Mouse (Mus musculus) heart, adult 2 months (tissue): ENCODE measurements around the gene Wars2. TPM values are rescaled to one million over a fixed set of nuclear protein-coding genes. Genes with fewer than 3 reads are reported as not detected.

ENCODE experiments used
- DNase-seq, 2 experiments: peaks; one replicate each; pipeline ENCODE4 v3.0.0; 2021
- H3K27ac ChIP-seq: fragments of 200-600 bp; 2 replicates; pipeline ENCODE4 v1.8.1; 2022
- H3K27me3 ChIP-seq: fragments of 200-500 bp; 2 replicates; pipeline ENCODE4 v1.6.1; 2012; ENCODE audit warnings: mild to moderate bottlenecking, low read length, inconsistent platforms, mixed read lengths; ENCODE audit not compliant: control insufficient read depth, insufficient read depth
- H3K36me3 ChIP-seq: fragments of 200-500 bp; 2 replicates; pipeline ENCODE4 v1.6.1; 2012; ENCODE audit warnings: low read length, inconsistent platforms; ENCODE audit not compliant: control insufficient read depth, insufficient read depth
- H3K4me1 ChIP-seq: fragments of 200-500 bp; 2 replicates; pipeline ENCODE4 v1.6.1; 2011; ENCODE audit warnings: low read length; ENCODE audit not compliant: control insufficient read depth, insufficient read depth
- H3K4me3 ChIP-seq: fragments of 200-600 bp; 2 replicates; pipeline ENCODE4 v1.8.1; 2022
- H3K79me2 ChIP-seq: fragments of 200-500 bp; replicated peaks from 2 replicates; pipeline ENCODE4 v1.6.1; 2012; ENCODE audit warnings: mild to moderate bottlenecking, inconsistent platforms, low read length, moderate library complexity, mixed read lengths; ENCODE audit not compliant: control insufficient read depth, insufficient read depth
- H3K9ac ChIP-seq: fragments of 200-500 bp; 2 replicates; pipeline ENCODE4 v1.6.1; 2012; ENCODE audit warnings: low read depth, mild to moderate bottlenecking, control low read depth, inconsistent platforms, low read length, mixed read lengths
- CTCF ChIP-seq: fragments of 200-600 bp; IDR thresholded peaks from 2 replicates; pipeline ENCODE4 v1.8.1; 2022; ENCODE audit warnings: antibody characterized with exemption, mild to moderate bottlenecking, moderate library complexity
- EP300 ChIP-seq: fragments of 200-500 bp; IDR thresholded peaks from 2 replicates; pipeline ENCODE4 v1.6.1; 2011; ENCODE audit warnings: low read depth, low read length, control low read depth; ENCODE audit not compliant: insufficient read depth
- POLR2A ChIP-seq: fragments of 200-500 bp; IDR thresholded peaks from 2 replicates; pipeline ENCODE4 v1.6.1; 2011; ENCODE audit warnings: mild to moderate bottlenecking, low read depth, low read length, control low read depth; ENCODE audit not compliant: insufficient read depth
- WGBS: fragments of 180-500 bp; shearing (Covaris S2); methylation state at CpG from one replicate; pipeline ENCODE4 v1.1.7; 2018; 5-methylcytosine and 5-hydroxymethylcytosine counted together
- intact Hi-C: fragments of 180-260 bp; cut with DNase I; formaldehyde crosslinking; loops from one replicate; pipeline ENCODE4 v1.15.1; 2025
- polyA plus RNA-seq: library from polyadenylated mRNA; depleted of rRNA; stranded (reverse); fragments of >200 nt; gene quantifications from 2 replicates; pipeline ENCODE4 v1.2.3, GENCODE M21; 2012
- total RNA-seq, 2 experiments: library from RNA; stranded (reverse); gene quantifications; 2 replicates each; pipeline ENCODE4 v1.2.3; 2021

Wars2 gene
- total and polyA plus RNA-seq, 3 experiments = 3.5 to 6.6 (median 6.4) TPM

DNA sequence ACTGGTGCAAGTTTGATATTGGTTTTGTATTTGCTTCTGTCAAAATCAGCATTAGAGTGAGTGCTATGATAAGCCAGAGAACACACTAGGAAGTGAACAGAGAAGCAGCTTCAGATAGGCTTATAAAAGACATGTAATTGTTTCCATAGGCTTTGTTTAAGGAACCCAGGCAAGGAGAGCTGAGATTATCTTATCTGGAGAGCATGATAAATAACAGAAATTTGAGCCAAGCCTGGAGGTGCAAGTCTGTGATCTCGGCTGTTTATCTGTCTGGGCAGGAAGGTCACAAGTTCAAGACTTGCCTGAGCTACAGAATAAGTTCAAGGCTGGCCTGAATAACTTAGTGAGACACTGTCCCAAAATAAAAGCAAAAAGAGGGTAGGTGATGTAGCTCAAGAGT is 67.5 kb downstream of the Wars2 start:
- Histone ChIP-seq H3K27ac (no peak overlapping the region), H3K4me3 (no peak overlapping the region), H3K9ac (no peak overlapping the region), H3K4me1 (no peaks in the 10 kb centered on the region; the same call in 1 of the 2 replicates), H3K79me2 (no peaks in the 10 kb centered on the region), H3K36me3 (0 out of 2 replicates have a peak, but pooled peaks cover 2% of the 10 kb centered on the region), H3K27me3 (no peaks in the 10 kb centered on the region)
- 30% methylated on average over 1 of the region's 1 CpGs for WGBS
- no peak for DNase-seq
- intact Hi-C loops = no loop called here
- no peak for TF ChIP-seq CTCF
- no peak for TF ChIP-seq EP300
- TF ChIP-seq POLR2A = no peak

DNA sequence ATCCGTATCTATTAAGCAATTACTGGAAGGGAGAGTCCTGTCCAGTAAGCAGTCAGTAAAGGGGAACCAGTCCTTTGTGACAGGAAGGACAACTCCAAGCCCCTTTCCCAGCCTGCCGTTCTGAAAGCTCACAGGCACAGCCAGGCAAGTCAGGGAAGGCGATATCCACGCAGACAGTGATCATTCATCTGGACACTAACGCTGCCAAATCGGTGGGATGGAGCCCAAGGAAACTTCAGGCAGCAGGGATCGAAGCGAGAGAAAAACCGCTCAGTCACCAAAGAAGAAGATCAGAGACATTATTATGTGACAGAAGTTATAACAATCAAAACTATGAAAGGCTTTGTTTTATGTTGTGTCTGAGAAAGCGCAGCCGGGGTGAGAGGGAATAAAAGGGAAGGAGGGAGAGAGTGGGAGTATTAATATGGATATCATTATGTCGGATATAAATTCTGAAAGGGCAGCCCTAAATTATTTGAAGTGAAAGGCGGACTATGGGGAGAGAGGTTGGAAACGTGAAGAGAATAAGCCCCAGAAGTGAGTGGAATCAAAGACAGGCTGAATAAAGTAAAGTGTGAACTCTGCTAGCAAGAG is 70.3 kb downstream of the Wars2 start:
- no peaks in the 10 kb centered on the region for H3K27me3 ChIP-seq
- H3K27ac ChIP-seq = no peak overlapping the region
- 0 out of 2 replicates have a peak, but pooled peaks cover 2% of the 10 kb centered on the region for H3K36me3 ChIP-seq
- no peak for DNase-seq
- H3K4me1 ChIP-seq = no peaks in the 10 kb centered on the region; the same call in 1 of the 2 replicates
- H3K9ac ChIP-seq = no peak overlapping the region
- no peak overlapping the region for H3K4me3 ChIP-seq
- no peaks in the 10 kb centered on the region for H3K79me2 ChIP-seq
- TF ChIP-seq POLR2A (no peak), EP300 (no peak), CTCF (no peak)
- intact Hi-C loops = no loop called here
- 76% methylated on average over 14 of the region's 14 CpGs for WGBS

DNA sequence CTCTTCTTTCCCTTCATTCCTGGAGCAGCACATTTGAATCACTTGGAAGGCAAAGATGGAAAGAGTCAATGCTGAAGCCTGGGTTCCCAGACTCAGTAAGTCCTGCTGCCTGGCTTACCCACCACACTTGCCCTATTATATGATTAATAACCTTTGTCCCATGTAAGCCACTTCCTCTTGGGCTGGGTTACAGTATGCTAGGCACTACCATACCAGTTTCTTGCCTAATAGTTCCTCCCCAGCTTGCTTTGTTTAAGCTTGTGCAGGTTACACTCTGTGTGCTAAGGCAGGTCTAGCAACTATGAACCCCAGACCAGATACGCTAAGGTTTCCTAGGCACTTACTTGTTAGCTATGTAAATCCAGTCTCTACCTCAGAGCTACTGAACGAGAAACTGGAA is 86.9 kb downstream of the Wars2 start:
- Histone ChIP-seq H3K36me3 (no peaks in the 10 kb centered on the region), H3K4me3 (no peak overlapping the region), H3K4me1 (no peaks in the 10 kb centered on the region), H3K79me2 (no peaks in the 10 kb centered on the region), H3K27ac (no peak overlapping the region), H3K27me3 (no peaks in the 10 kb centered on the region), H3K9ac (no peak overlapping the region)
- TF ChIP-seq POLR2A = no peak
- 84% methylated on average over 2 of the region's 2 CpGs for WGBS
- no peak for DNase-seq
- intact Hi-C loops = no loop called here

DNA sequence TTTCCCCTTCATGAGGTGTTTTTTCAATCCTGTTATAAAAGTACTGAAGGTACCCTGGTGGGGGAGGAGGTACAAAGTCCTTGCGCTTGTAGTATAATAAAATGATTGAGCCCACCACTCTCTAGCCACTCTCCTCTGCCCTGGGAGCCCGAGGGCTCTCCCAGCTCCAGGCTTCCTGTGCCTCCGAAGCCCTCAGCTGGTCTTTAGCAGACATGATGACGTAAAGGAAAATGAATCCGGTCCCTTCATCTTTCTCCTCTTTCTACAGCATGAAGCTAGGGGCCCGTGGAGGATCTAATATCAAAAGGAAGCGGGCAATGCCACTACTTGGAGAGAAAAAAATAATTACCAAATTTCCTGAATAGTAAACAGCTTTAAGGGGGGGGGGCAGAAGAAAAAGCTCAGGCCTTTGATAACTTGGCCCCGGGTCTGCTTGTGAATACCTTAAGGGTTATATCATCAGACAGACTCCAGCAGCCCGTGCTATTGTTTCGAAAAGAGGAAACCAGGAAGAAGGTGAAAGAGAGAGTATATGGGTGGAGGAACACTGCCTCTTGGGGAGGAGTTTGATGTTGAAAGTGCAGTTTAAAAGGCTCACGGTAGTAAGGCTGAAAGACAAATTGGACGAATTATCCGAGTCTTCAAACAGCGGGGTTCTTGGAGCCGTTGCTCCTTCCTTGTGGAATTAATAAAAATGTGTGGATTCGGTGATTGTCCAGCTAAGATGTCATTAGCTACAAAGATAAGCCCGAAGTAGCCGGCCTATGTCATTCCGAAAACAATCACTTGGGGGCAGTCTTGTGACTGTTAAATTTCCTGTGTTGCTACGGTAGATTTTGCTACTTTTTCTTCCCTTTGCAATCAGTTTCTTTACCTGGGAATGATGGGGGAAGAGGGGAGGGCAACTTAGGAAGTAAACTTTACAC is 92.8 kb downstream of the Wars2 start:
- TF ChIP-seq POLR2A = no peak
- peak; percentile 81 for TF ChIP-seq CTCF
- H3K27me3 ChIP-seq = peaks cover 18% of the 10 kb centered on the region
- peak in 1 of 2 experiments; percentile 17 for DNase-seq
- no peak overlapping the region for H3K4me3 ChIP-seq
- intact Hi-C loops = loop anchor here (2.0 kb wide), 1 partner anchor 705 kb away; no protein-coding TSS in a partner anchor
- 8% methylated on average over 20 of the region's 20 CpGs for WGBS
- H3K79me2 ChIP-seq = no peaks in the 10 kb centered on the region
- no peak overlapping the region for H3K27ac ChIP-seq
- H3K9ac ChIP-seq = no peak overlapping the region
- H3K36me3 ChIP-seq = no peaks in the 10 kb centered on the region
- no peaks in the 10 kb centered on the region for H3K4me1 ChIP-seq

DNA sequence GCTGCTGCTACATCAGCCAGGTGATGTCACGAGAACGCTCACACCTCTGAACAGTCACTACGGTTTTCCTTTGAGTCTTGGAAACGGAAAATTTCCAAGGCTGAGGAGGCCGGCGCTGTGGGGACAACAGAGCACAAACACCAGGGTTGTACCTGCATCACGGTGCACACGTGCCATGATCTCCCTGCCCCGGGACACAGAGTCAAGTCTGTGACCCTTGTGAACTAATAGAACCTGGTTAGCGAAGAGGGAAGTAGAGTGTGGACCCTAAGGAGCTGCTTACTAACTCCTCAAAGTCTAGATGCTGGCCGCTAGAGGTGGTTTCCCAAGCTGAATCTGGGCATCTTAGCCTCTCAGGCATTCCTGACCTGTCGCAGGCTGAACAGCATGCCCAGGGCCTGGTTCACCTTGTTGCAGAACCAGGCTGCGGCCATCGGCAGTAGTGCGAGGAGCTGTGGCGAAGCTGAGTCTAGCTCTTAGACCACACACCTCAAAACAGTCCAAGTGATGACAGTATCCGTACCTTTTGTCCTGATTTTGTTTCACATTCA is 93.5 kb downstream of the Wars2 start:
- Histone ChIP-seq H3K4me1 (no peaks in the 10 kb centered on the region), H3K79me2 (no peaks in the 10 kb centered on the region), H3K27ac (no peak overlapping the region), H3K36me3 (no peaks in the 10 kb centered on the region), H3K9ac (no peak overlapping the region), H3K27me3 (peaks cover 23% of the 10 kb centered on the region), H3K4me3 (no peak overlapping the region)
- DNase-seq = no peak
- TF ChIP-seq CTCF = no peak
- no peak for TF ChIP-seq POLR2A
- no peak for TF ChIP-seq EP300
- intact Hi-C loops = loop anchor here (2.0 kb wide), 1 partner anchor 704 kb away; no protein-coding TSS in a partner anchor
- WGBS = 12% methylated on average over 17 of the region's 17 CpGs
